Mouse (Mus musculus) stomach, postnatal 0 days (tissue): ENCODE data around the gene Rmnd5a.

Experiments used
- CTCF ChIP-seq: IDR thresholded peaks from 2 replicates; pipeline ENCODE4 v1.5.1; 2016; ENCODE audit warnings: antibody characterized with exemption, low read depth, mild to moderate bottlenecking, moderate library complexity
- EP300 ChIP-seq: optimal IDR thresholded peaks from 2 replicates; pipeline ENCODE3; 2016; ENCODE audit warnings: antibody characterized with exemption

GRCm38 (mm10) chr6:71398829-71399609, 41.4 kb downstream of the Rmnd5a start:
- TF ChIP-seq CTCF (peak; percentile 84), EP300 (no peak)
